Mouse (Mus musculus): ENCODE measurements around the gene Zfp36l1.

Zfp36l1 gene

DNA sequence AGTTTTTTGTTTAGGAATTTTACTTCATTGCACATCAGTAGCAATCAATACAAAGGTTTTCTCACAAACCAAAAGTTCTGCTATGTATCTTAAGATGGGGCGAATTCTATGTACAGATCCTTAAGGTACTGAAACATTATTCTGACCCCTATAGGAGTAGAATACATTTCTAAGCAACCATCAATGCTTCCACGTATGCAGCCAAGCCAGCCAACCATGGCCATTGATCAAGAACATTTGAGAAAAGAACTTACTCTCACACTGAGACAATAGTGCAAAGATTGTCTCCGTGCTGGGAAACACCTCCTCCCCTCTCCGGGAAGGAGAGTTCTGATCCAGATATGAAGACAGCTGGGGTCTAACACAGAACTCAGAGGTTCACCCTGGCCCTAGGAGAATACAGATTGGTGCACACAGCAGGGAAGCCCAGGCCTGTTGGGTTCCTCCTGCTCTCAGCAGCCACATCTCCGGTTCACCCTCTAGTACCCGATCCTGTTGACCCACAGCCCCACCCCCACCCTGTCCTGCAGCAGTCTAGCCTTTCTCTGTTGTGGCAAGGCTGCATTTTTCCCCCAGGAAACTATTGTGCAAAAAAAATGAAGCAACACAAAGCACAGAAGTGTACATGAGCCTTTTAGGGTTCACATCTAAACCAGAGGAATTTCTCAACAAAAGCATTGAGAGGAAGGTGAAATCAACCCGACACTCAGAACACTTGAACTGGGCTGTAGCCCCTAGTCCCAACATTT, 49.2 kb downstream of the Zfp36l1 start:
- peaks cover 35% of the 10 kb centered on the region for H3K27me3 ChIP-seq (ENCODE audit: insufficient read depth, low read length)
- H3K36me3 ChIP-seq (ENCODE audit: insufficient read depth, low read length), result no peaks in the 10 kb centered on the region
- H3K4me3 ChIP-seq (replicated peaks; ENCODE audit: low read length), result no peak overlapping the region
- no peaks in the 10 kb centered on the region for H3K9me3 ChIP-seq (ENCODE audit: low read length)
- H3K4me1 ChIP-seq (replicated peaks; ENCODE audit: low read depth, low read length), result peaks cover 57% of the 10 kb centered on the region
- TF ChIP-seq CTCF (conservative IDR thresholded peaks at IDR 0.05; ENCODE audit: low read length) (no peak), NANOG (IDR thresholded peaks at IDR 0.05; ENCODE audit: borderline replicate concordance, low read length) (no peak), POU5F1 (IDR thresholded peaks at IDR 0.05; ENCODE audit: borderline replicate concordance, low read length) (no peak)

- TF ChIP-seq CTCF (conservative IDR thresholded peaks at IDR 0.05; ENCODE audit: low read length) (no peak), NANOG (IDR thresholded peaks at IDR 0.05; ENCODE audit: borderline replicate concordance, low read length) (no peak), POU5F1 (IDR thresholded peaks at IDR 0.05; ENCODE audit: borderline replicate concordance, low read length) (no peak)
These were observed 50.1 kb downstream of the Zfp36l1 start for GRCm38 (mm10) chr12:80062410-80063401.

GRCm38 (mm10) chr12:80061810-80062209, 51.0 kb downstream of the Zfp36l1 start:
- H3K4me3 ChIP-seq (replicated peaks; ENCODE audit: low read length), result no peak overlapping the region
- peaks cover 60% of the 10 kb centered on the region for H3K4me1 ChIP-seq (replicated peaks; ENCODE audit: low read depth, low read length)
- H3K27me3 ChIP-seq (ENCODE audit: insufficient read depth, low read length), result peaks cover 26% of the 10 kb centered on the region
- H3K9me3 ChIP-seq (ENCODE audit: low read length), result no peaks in the 10 kb centered on the region
- no peaks in the 10 kb centered on the region for H3K36me3 ChIP-seq (ENCODE audit: insufficient read depth, low read length)
- TF ChIP-seq NANOG (IDR thresholded peaks at IDR 0.05; ENCODE audit: borderline replicate concordance, low read length) (no peak), POU5F1 (IDR thresholded peaks at IDR 0.05; ENCODE audit: borderline replicate concordance, low read length) (no peak), CTCF (conservative IDR thresholded peaks at IDR 0.05; ENCODE audit: low read length) (no peak)

More at GRCm38 (mm10) chr12:80062410-80063401, 50.1 kb downstream of the Zfp36l1 start:
- no peaks in the 10 kb centered on the region for H3K36me3 ChIP-seq (ENCODE audit: insufficient read depth, low read length)
- H3K9me3 ChIP-seq (ENCODE audit: low read length), result no peaks in the 10 kb centered on the region
- H3K4me3 ChIP-seq (replicated peaks; ENCODE audit: low read length), result peak overlapping the region; percentile 45
- H3K4me1 ChIP-seq (replicated peaks; ENCODE audit: low read depth, low read length), result peaks cover 54% of the 10 kb centered on the region
- H3K27me3 ChIP-seq (ENCODE audit: insufficient read depth, low read length), result peaks cover 28% of the 10 kb centered on the region

DNA sequence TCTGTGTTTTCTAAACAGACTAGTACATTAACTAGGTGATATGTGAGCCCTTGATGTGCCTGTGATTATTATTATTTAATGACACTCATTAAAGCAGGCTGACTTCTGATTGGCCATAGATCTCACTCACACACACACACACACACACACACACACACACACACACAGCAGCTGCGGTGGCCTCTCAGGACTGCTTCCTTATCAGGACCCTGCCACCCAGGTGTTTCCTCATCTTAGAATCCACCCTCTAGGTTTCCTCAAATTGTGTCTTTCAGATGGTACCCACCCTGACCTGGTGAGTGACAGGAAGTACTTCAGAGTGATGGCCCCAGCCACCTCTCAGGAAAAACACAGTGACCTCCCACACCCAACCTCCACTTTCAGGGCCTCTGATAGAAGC, 52.0 kb downstream of the Zfp36l1 start:
- no peaks in the 10 kb centered on the region for H3K36me3 ChIP-seq (ENCODE audit: insufficient read depth, low read length)

GRCm38 (mm10) chr12:80060338-80060737, 52.5 kb downstream of the Zfp36l1 start:
- no peak for TF ChIP-seq CTCF (conservative IDR thresholded peaks at IDR 0.05; ENCODE audit: low read length)
- TF ChIP-seq NANOG (IDR thresholded peaks at IDR 0.05; ENCODE audit: borderline replicate concordance, low read length), result peak; percentile 27; the same call in 1 of the 2 replicates
- no peaks in the 10 kb centered on the region for H3K36me3 ChIP-seq (ENCODE audit: insufficient read depth, low read length)
- H3K9me3 ChIP-seq (ENCODE audit: low read length), result no peaks in the 10 kb centered on the region
- H3K4me1 ChIP-seq (replicated peaks; ENCODE audit: low read depth, low read length), result peaks cover 60% of the 10 kb centered on the region
- H3K27me3 ChIP-seq (ENCODE audit: insufficient read depth, low read length), result peaks cover 18% of the 10 kb centered on the region
- no peak overlapping the region for H3K4me3 ChIP-seq (replicated peaks; ENCODE audit: low read length)

More for the DNA sequence above, 52.0 kb downstream of the Zfp36l1 start:
- H3K4me3 ChIP-seq (replicated peaks; ENCODE audit: low read length), result no peak overlapping the region
- H3K4me1 ChIP-seq (replicated peaks; ENCODE audit: low read depth, low read length), result peaks cover 60% of the 10 kb centered on the region
- no peaks in the 10 kb centered on the region for H3K9me3 ChIP-seq (ENCODE audit: low read length)
- no peak for TF ChIP-seq POU5F1 (IDR thresholded peaks at IDR 0.05; ENCODE audit: borderline replicate concordance, low read length)
- TF ChIP-seq NANOG (IDR thresholded peaks at IDR 0.05; ENCODE audit: borderline replicate concordance, low read length), result no peak
- no peak for TF ChIP-seq CTCF (conservative IDR thresholded peaks at IDR 0.05; ENCODE audit: low read length)
- H3K27me3 ChIP-seq (ENCODE audit: insufficient read depth, low read length), result peaks cover 22% of the 10 kb centered on the region

- TF ChIP-seq NANOG (IDR thresholded peaks at IDR 0.05; ENCODE audit: borderline replicate concordance, low read length), result no peak
- TF ChIP-seq CTCF (conservative IDR thresholded peaks at IDR 0.05; ENCODE audit: low read length), result no peak
- TF ChIP-seq POU5F1 (IDR thresholded peaks at IDR 0.05; ENCODE audit: borderline replicate concordance, low read length), result no peak
- Histone ChIP-seq H3K4me3 (replicated peaks; ENCODE audit: low read length) (no peak overlapping the region), H3K4me1 (replicated peaks; ENCODE audit: low read depth, low read length) (peaks cover 60% of the 10 kb centered on the region), H3K9me3 (ENCODE audit: low read length) (no peaks in the 10 kb centered on the region), H3K27me3 (ENCODE audit: insufficient read depth, low read length) (peaks cover 14% of the 10 kb centered on the region), H3K36me3 (ENCODE audit: insufficient read depth, low read length) (no peaks in the 10 kb centered on the region)
These were observed 53.0 kb downstream of the Zfp36l1 start for GRCm38 (mm10) chr12:80059773-80060328.

Measured in E14TG2a.4 (cell line).